Mouse (Mus musculus) bone marrow, adult 2 months (tissue): ENCODE measurements around the gene Acsbg2.

ENCODE experiments used
- CTCF ChIP-seq: fragments of 200-500 bp; IDR thresholded peaks from 2 replicates; pipeline ENCODE4 v1.5.1; 2011; ENCODE audit warnings: low read length, control low read depth; ENCODE audit not compliant: control insufficient read depth, insufficient read depth
- POLR2A ChIP-seq: fragments of 200-500 bp; IDR thresholded peaks from 2 replicates; pipeline ENCODE4 v1.6.1; 2011; ENCODE audit warnings: low read depth, mild to moderate bottlenecking, control low read depth, low read length, borderline replicate concordance; ENCODE audit not compliant: control insufficient read depth

GRCm38 (mm10) chr17:56876465-56876864 lies 2.2 kb upstream of the Acsbg2 start:
- TF ChIP-seq POLR2A (no peak), CTCF (no peak)
